Mouse (Mus musculus) liver, embryonic 15.5 days (tissue): ENCODE measurements at regions not wholly inside any gene's neighbourhood (a gene's known extent, or its start where the extent isn't known, plus 50 kb on each side); places are given as distances from the start of the nearest gene placed in this dataset.
A peak's percentile ranks its signal among the peaks of the same experiment; 100 is the strongest.
"Not testable (repeated sequence)": the region's sequence is repeated elsewhere in the genome, so short reads cannot be mapped to it uniquely, and the experiment has no call there.

ENCODE experiments used
- ATAC-seq: fragments of 200-750 bp; cut with Nextera tagmentation; 2 replicates; pipeline ENCODE4 v1.8.0; 2017; ENCODE audit warnings: moderate number of reproducible peaks, mild to moderate bottlenecking, moderate library complexity; ENCODE audit not compliant: insufficient read depth
- H3K27ac ChIP-seq: fragments of 300-500 bp; sonication (generic); replicated peaks from 2 replicates; pipeline ENCODE4 v1.5.1; 2015; ENCODE audit warnings: mild to moderate bottlenecking, inconsistent platforms
- H3K27me3 ChIP-seq: fragments of 300-500 bp; sonication (generic); 2 replicates; pipeline ENCODE4 v1.6.1; 2015; ENCODE audit warnings: mild to moderate bottlenecking, inconsistent platforms
- H3K36me3 ChIP-seq: fragments of 300-500 bp; sonication (generic); replicated peaks from 2 replicates; pipeline ENCODE4 v1.6.1; 2015; ENCODE audit warnings: moderate library complexity, mild to moderate bottlenecking, inconsistent platforms
- H3K4me1 ChIP-seq: fragments of 300-500 bp; sonication (generic); replicated peaks from 2 replicates; pipeline ENCODE4 v1.6.1; 2015; ENCODE audit warnings: inconsistent platforms
- H3K4me2 ChIP-seq: fragments of 300-500 bp; sonication (generic); 2 replicates; pipeline ENCODE4 v1.6.1; 2015; ENCODE audit warnings: moderate library complexity, mild to moderate bottlenecking, inconsistent platforms
- H3K4me3 ChIP-seq: fragments of 300-500 bp; sonication (generic); replicated peaks from 2 replicates; pipeline ENCODE4 v1.5.1; 2015; ENCODE audit warnings: mild to moderate bottlenecking, inconsistent platforms
- H3K9ac ChIP-seq: fragments of 300-500 bp; sonication (generic); 2 replicates; pipeline ENCODE4 v1.6.1; 2015; ENCODE audit warnings: moderate library complexity, mild to moderate bottlenecking, inconsistent platforms
- H3K9me3 ChIP-seq: fragments of 300-500 bp; sonication (generic); replicated peaks from 2 replicates; pipeline ENCODE4 v1.6.1; 2016; ENCODE audit warnings: inconsistent platforms
- WGBS: fragments of 180-500 bp; shearing (Covaris S2); methylation state at CpG from one replicate; pipeline ENCODE4 v1.1.7; 2015; ENCODE audit warnings: mixed read lengths; ENCODE audit not compliant: insufficient replicate concordance; 5-methylcytosine and 5-hydroxymethylcytosine counted together

- ATAC-seq, result 0 out of 2 replicates have a peak, but pooled peaks have one; percentile 25
- not testable (repeated sequence) for H3K9me3 ChIP-seq, H3K27me3 ChIP-seq, H3K4me2 ChIP-seq, H3K36me3 ChIP-seq, H3K9ac ChIP-seq, H3K4me1 ChIP-seq, H3K27ac ChIP-seq, H3K4me3 ChIP-seq
- WGBS, result 40% methylated on average over 3 of the region's 3 CpGs
Observed at GRCm38 (mm10) chr8:71823655-71824622, 57.9 kb upstream of the Zfp709 start.

GRCm38 (mm10) chr8:71822749-71823148 lies 59.1 kb upstream of the Zfp709 start:
- H3K27ac ChIP-seq, ATAC-seq: not testable (repeated sequence)
- 28% methylated on average over 1 of the region's 1 CpGs for WGBS

GRCm38 (mm10) chr8:71819936-71820335 lies 61.9 kb upstream of the Zfp709 start:
- not testable (repeated sequence) for H3K4me2 ChIP-seq, H3K36me3 ChIP-seq, H3K27me3 ChIP-seq, H3K9ac ChIP-seq, H3K27ac ChIP-seq, H3K4me1 ChIP-seq, H3K4me3 ChIP-seq
- peak; percentile 31; the same call in 1 of the 2 replicates for ATAC-seq
- 76% methylated on average over 8 of the region's 8 CpGs for WGBS
- peaks cover 12% of the 10 kb centered on the region for H3K9me3 ChIP-seq

More at GRCm38 (mm10) chr8:71822749-71823148, 59.1 kb upstream of the Zfp709 start:
- not testable (repeated sequence) for H3K9ac ChIP-seq, H3K4me2 ChIP-seq, H3K9me3 ChIP-seq, H3K4me1 ChIP-seq, H3K36me3 ChIP-seq, H3K4me3 ChIP-seq, H3K27me3 ChIP-seq

GRCm38 (mm10) chr8:71819381-71819780 lies 62.4 kb upstream of the Zfp709 start:
- not testable (repeated sequence) for ATAC-seq, H3K27me3 ChIP-seq, H3K36me3 ChIP-seq, H3K4me1 ChIP-seq, H3K4me3 ChIP-seq, H3K27ac ChIP-seq, H3K4me2 ChIP-seq, H3K9ac ChIP-seq
- H3K9me3 ChIP-seq, result peaks cover 12% of the 10 kb centered on the region
- WGBS, result 74% methylated on average over 9 of the region's 9 CpGs

DNA sequence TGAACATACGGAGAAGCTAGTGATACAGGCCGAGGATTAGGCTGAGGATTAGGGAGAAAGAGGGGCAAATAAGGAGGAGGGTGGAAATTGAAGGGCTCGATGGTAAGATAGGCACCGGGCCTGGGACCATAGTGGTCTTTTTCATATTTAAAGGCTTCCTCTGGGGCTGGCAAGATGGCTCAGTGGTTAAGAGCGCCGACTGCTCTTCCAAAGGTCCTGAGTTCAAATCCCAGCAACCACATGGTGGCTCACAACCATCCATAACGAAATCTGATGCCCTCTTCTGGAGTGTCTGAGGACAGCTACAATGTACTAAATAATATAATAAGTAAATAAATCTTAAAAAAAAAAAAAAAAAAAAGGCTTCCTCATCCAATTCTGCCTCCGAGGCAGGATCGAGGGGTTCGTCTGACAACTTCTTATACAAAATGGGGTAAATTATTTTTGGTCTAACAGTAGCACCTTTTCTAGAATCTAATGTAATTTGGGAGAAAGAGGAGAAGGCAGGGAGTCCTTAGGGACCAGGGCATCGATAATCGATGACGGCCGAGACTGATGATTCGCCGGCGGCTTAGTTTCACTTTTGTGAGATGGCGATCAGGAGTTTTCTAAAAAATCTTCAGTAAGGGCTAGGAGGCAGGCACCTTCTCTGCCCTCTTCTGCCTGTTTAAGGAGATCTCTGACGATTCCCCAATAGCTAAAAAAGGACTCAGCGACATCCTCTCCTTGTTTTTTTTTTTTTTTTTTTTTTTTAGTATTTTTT lies 65.4 kb upstream of the Zfp709 start:
- not testable (repeated sequence) for H3K4me1 ChIP-seq, H3K9ac ChIP-seq, ATAC-seq, H3K4me2 ChIP-seq, H3K27ac ChIP-seq, H3K4me3 ChIP-seq, H3K27me3 ChIP-seq, H3K36me3 ChIP-seq
- H3K9me3 ChIP-seq, result peaks cover 12% of the 10 kb centered on the region
- WGBS, result 76% methylated on average over 20 of the region's 20 CpGs

GRCm38 (mm10) chr8:71815813-71816212 lies 66.0 kb upstream of the Zfp709 start:
- not testable (repeated sequence) for H3K9ac ChIP-seq, H3K4me1 ChIP-seq, ATAC-seq, H3K4me2 ChIP-seq, H3K27me3 ChIP-seq, H3K27ac ChIP-seq, H3K4me3 ChIP-seq, H3K36me3 ChIP-seq
- peaks cover 12% of the 10 kb centered on the region for H3K9me3 ChIP-seq
- WGBS, result 71% methylated on average over 5 of the region's 5 CpGs

- H3K27ac ChIP-seq, ATAC-seq, H3K27me3 ChIP-seq, H3K9ac ChIP-seq, H3K36me3 ChIP-seq, H3K4me2 ChIP-seq, H3K9me3 ChIP-seq, H3K4me3 ChIP-seq, H3K4me1 ChIP-seq: not testable (repeated sequence)
- WGBS, result 69% methylated on average over 14 of the region's 14 CpGs
Observed at GRCm38 (mm10) chr8:71814740-71815514, 66.9 kb upstream of the Zfp709 start.

DNA sequence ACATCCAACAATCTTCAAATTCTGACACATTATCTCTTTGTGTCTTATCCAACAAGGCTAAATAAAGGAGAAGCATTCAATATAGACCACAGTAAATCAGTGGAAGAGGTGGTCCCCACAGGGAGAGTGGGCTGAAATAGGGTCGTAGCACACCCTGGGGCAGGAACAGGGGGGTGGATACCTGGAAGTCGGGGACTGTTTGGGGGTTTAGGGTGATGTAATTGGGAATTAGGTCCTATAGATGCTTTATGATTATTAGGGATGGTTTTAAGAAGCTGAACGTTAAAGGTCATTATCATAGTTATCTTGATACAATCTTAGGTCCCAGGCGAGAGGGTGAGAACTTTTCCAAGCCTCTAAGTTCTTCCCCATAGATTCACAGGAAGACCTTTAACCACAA lies 67.9 kb upstream of the Zfp709 start:
- not testable (repeated sequence) for H3K27ac ChIP-seq, H3K36me3 ChIP-seq, ATAC-seq, H3K9ac ChIP-seq, H3K9me3 ChIP-seq, H3K4me1 ChIP-seq, H3K27me3 ChIP-seq, H3K4me3 ChIP-seq, H3K4me2 ChIP-seq
- whole genome bisulfite sequencing, result 56% methylated on average over 4 of the region's 4 CpGs

DNA sequence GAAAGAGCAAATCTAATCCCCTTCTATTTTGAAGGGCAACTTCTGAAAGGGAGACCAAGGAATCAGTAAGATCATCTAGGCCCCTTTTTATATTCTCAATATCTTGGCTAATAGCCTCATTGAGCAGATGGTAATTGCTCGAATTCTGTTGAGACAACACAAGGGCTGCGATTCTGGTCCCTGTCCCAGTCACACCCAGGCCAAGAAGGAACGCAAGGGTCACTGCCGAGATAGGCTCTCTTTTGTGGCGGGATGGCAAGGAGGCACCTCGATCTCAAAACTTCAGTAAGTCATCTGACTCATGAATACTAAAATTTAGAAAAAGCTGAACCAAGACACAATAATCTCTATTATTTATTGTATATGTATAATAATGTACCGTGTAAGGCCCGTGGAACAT lies 68.6 kb upstream of the Zfp709 start:
- not testable (repeated sequence) for H3K9ac ChIP-seq, H3K9me3 ChIP-seq, H3K4me1 ChIP-seq, H3K27ac ChIP-seq, H3K4me2 ChIP-seq, H3K4me3 ChIP-seq, H3K36me3 ChIP-seq, ATAC-seq, H3K27me3 ChIP-seq
- 69% methylated on average over 8 of the region's 8 CpGs for WGBS

DNA sequence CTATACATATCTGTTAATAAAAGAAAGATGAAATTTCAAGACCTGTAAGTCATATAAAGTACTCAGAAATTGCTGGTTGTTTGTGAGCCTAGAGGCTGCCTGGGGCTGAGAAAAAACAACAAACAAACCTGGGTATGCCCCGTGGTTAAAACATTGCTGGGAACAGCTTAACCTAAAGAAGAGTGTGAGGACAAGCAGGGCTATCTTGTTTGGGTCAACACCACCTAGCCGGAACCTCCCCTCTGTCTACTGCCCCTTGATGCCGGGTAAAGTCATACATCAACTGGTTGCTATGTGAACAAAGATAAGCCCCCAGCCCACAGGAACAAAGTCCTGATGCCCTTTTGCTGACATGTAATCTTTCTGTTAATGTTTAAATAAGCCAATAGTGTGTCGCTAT lies 74.0 kb upstream of the Zfp709 start:
- ATAC-seq, H3K27me3 ChIP-seq, H3K27ac ChIP-seq, H3K36me3 ChIP-seq, H3K9me3 ChIP-seq, H3K4me3 ChIP-seq, H3K9ac ChIP-seq, H3K4me2 ChIP-seq, H3K4me1 ChIP-seq: not testable (repeated sequence)
- 43% methylated on average over 3 of the region's 4 CpGs for WGBS

DNA sequence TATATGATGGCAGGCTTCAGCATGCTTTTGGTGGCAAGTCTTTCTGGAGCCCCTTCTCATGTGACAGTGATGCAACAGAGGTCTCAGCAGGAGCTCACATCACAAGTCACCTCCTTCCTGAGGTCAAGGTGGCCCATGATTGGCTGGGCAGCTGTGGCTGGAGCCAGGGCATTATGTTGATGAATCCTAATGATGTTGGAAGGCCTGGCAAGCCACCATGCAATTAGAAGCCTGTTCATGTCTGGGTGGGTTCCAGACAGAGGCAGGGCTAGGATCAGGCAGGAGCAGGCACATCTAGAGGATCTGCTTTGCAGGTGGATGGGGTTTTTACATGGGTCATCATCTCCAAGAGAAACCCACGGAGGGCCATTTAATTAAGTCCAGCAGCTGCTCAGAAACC lies 77.2 kb upstream of the Zfp709 start:
- ATAC-seq, H3K27ac ChIP-seq, H3K9ac ChIP-seq, H3K9me3 ChIP-seq, H3K36me3 ChIP-seq, H3K4me3 ChIP-seq, H3K4me1 ChIP-seq, H3K27me3 ChIP-seq, H3K4me2 ChIP-seq: not testable (repeated sequence)
- WGBS, result 53% methylated on average over 1 of the region's 1 CpGs
